Mouse (Mus musculus) E14TG2a.4 (cell line): ENCODE data around the gene Fastk.

Experiments
- H3K27me3 ChIP-seq: 2 replicates; pipeline ENCODE4 v1.6.1; 2014; ENCODE audit warnings: low read length, control low read depth; ENCODE audit not compliant: insufficient read depth
- H3K36me3 ChIP-seq: 2 replicates; pipeline ENCODE4 v1.6.1; 2014; ENCODE audit warnings: low read length, control low read depth; ENCODE audit not compliant: insufficient read depth
- H3K4me1 ChIP-seq: replicated peaks from 2 replicates; pipeline ENCODE4 v1.6.1; 2014; ENCODE audit warnings: low read depth, low read length, control low read depth
- H3K4me3 ChIP-seq: replicated peaks from 2 replicates; pipeline ENCODE4 v1.5.1; 2014; ENCODE audit warnings: mild to moderate bottlenecking, low read length
- H3K9me3 ChIP-seq: 2 replicates; pipeline ENCODE4 v1.6.1; 2014; ENCODE audit warnings: low read length, control low read depth
- CTCF ChIP-seq: conservative IDR thresholded peaks from 2 replicates; pipeline ENCODE4 v1.5.1; 2014; ENCODE audit warnings: low read length
- NANOG ChIP-seq: IDR thresholded peaks from 2 replicates; pipeline ENCODE4 v1.6.1; 2014; ENCODE audit warnings: borderline replicate concordance, low read length, mixed read lengths
- POU5F1 ChIP-seq: IDR thresholded peaks from 2 replicates; pipeline ENCODE4 v1.6.1; 2014; ENCODE audit warnings: low read length, borderline replicate concordance

Fastk gene

DNA sequence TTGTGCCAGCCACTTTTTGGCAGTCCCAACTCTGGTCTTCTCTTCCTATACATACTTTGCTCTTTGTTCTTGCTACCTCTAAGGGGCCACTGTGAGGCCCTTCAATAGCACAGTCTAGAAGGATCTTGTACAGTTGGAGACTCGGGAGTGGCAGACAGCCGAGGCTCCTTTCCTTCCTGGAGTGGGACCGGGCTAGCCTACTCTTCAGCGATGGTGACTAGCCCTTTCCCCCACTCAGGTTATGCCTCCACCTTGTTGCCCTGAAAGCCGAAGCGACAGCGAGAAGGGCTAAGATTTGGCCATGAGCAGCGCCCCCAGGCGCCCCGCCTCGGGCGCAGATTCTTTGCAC lies 17.8 kb downstream of the Fastk start:
- Histone ChIP-seq H3K9me3 (peaks cover 7% of the 10 kb centered on the region), H3K36me3 (peaks cover 28% of the 10 kb centered on the region), H3K4me3 (peak overlapping the region; percentile 81), H3K27me3 (peaks cover 38% of the 10 kb centered on the region), H3K4me1 (peaks cover 63% of the 10 kb centered on the region)
- TF ChIP-seq POU5F1: no peak
- no peak for TF ChIP-seq NANOG

DNA sequence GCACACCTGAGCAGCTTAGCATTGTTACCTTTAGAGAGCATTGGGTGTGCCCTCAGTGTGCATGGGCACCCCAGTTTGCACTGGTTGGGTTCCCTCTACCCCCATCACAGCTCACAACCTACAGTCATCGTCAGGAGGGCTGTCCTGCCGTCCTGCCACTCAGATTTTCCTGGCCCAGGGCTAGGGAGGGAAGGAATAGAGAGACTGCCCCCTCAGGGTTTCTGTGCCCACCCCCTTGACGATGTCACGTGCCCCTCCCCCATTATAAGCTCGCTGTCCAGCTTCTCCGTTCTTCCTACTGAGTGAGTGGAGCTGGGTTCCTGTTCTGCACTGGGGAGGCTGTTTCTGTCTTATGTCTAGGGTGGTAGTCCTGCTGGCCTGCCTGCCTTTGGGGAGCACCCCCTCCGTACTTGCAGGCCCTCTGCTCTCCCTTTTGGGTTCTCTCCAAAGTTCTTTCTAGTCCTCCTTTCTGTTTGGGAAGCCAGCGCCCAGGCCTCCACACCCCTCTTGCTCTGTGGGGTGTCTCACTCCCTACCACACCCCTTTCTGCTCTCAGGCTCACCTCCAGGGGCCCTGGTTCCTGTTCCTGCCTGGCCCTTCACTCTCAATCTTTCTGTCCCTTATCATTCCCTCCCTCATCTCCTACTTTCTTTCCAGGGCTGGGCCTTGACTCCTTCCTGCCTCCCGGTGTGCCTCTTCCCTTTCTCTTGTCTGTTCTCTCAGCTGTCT lies 18.4 kb downstream of the Fastk start:
- Histone ChIP-seq H3K36me3 (peaks cover 26% of the 10 kb centered on the region), H3K9me3 (peaks cover 7% of the 10 kb centered on the region), H3K4me1 (peaks cover 63% of the 10 kb centered on the region), H3K4me3 (peak overlapping the region; percentile 81), H3K27me3 (peaks cover 38% of the 10 kb centered on the region)
- TF ChIP-seq NANOG (no peak), POU5F1 (no peak), CTCF (no peak)

DNA sequence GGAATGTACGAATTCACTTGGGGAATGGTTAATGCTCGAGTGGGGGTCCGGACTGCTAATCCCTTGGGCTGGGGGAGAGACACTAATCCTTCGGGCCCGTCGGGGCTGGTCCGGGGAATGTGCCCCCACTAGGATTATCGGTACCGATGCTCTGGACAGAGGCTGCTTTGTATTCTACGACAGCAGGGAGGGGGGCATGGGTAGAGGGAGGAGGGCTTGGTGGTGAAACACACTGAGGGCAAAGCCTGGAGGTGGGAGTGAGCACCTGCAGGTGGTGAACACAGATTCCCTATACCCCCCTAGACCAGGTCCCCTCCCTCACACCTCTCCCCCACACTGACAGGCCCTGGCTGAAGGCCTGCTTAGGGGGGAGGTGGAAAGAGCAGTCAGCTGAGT lies 19.1 kb downstream of the Fastk start:
- Histone ChIP-seq H3K4me1 (peaks cover 63% of the 10 kb centered on the region), H3K4me3 (peak overlapping the region; percentile 81), H3K27me3 (peaks cover 38% of the 10 kb centered on the region), H3K9me3 (peaks cover 7% of the 10 kb centered on the region), H3K36me3 (peaks cover 26% of the 10 kb centered on the region)
- TF ChIP-seq NANOG (no peak), POU5F1 (no peak), CTCF (no peak)

DNA sequence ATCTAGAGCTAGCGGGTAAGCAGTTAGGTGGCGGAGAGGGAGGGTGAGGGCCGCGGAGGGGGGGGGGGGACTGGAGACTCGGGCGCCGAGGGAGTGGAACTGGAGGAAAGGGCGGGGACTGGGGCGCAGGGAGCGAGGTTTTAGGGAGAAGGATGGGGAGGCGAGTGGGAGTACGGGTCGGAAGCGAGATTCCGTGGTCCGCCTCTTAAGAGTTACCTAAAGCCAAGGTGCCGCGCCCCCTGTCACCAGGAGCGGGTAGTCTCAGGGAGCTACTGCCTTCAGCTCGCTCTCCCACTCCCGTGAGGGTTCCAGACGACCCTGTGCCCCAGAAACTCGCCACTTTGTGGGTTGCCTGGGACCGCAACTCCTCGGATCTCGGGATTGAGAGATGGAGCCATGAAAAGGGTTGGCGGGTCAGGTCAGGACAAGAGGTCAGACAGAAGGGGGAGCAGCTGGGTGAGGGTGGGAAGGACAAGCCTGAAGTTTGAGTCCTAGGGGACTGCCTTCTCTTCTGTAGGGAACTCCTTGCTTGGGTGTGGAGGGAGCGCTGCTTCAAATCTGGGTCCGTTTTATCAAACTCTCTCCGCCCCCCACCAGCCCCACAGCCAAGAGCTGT lies 19.6 kb downstream of the Fastk start:
- Histone ChIP-seq H3K9me3 (peaks cover 7% of the 10 kb centered on the region), H3K4me1 (peaks cover 63% of the 10 kb centered on the region), H3K36me3 (peaks cover 26% of the 10 kb centered on the region), H3K4me3 (peak overlapping the region; percentile 81), H3K27me3 (peaks cover 38% of the 10 kb centered on the region)
- TF ChIP-seq CTCF (no peak), POU5F1 (no peak), NANOG (no peak)

DNA sequence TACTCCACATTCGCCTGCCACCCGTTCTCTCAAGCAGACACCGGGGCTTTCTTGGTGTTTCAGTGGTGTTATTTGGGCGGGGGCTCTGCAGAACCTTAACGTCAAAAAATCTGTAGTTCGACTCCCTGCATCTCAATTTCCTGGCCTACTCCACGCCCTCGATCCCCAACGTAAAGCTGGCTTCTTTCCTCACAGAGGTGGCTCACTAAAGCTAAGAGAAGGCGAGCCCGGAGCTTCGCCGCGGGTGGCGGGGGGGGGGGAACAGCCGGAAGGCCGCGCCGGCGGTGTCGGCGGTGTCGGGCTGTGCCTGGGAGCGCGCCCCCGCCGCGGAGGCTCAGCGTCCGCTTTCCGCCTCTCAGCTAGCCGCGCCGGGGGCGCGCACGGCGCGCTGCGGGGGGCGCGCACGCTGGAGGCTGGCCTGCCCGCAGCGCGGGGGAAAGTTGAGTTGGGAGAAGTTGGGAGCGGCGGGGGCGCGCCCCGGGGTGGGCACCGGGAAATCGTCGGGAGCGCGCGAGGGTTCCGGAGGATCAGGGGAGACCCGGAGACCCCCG lies 20.2 kb downstream of the Fastk start:
- Histone ChIP-seq H3K4me3 (peak overlapping the region; percentile 81), H3K4me1 (peaks cover 63% of the 10 kb centered on the region), H3K27me3 (peaks cover 38% of the 10 kb centered on the region), H3K36me3 (peaks cover 26% of the 10 kb centered on the region), H3K9me3 (peaks cover 7% of the 10 kb centered on the region)
- no peak for TF ChIP-seq CTCF
- no peak for TF ChIP-seq POU5F1
- TF ChIP-seq NANOG: no peak

DNA sequence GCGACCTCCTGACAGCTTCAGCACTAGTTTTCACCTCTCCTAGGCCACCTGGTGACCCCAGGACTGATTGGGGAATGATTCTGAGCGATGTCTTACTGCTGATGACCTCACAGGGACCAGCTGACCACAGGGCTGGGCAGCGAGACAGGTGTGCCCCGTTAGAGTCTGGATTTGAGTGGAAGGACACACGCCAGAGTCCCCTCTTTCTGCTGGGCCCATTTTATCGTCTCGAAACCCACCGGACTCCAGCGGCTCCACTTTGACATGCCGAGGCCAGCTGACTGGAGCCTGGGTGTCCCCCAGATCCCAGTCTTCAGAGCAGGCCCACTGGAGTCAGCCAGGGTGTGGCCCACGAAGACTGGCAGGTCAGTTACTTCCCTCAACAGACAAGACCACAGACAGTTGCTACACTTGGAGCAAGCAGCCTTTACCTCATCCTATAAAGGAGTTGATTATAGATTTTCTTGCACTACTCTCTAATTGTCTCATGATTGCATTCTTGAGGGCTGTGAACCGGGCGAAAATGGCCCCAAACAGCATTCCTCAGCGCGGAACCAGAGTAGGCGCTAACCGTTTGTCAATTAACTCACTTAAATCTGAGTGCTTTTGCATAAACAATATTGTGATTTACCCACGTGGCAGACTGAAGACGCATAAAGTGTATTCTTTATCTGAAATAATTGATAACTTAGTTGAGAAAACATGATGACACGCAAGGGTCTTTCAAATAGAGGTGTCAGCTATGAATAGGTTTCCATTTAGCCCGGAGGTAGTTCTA lies 20.9 kb downstream of the Fastk start:
- Histone ChIP-seq H3K9me3 (peaks cover 7% of the 10 kb centered on the region), H3K4me1 (peaks cover 58% of the 10 kb centered on the region), H3K4me3 (peak overlapping the region; percentile 81), H3K36me3 (peaks cover 28% of the 10 kb centered on the region), H3K27me3 (peaks cover 38% of the 10 kb centered on the region)
- TF ChIP-seq CTCF (no peak), NANOG (no peak), POU5F1 (no peak)

DNA sequence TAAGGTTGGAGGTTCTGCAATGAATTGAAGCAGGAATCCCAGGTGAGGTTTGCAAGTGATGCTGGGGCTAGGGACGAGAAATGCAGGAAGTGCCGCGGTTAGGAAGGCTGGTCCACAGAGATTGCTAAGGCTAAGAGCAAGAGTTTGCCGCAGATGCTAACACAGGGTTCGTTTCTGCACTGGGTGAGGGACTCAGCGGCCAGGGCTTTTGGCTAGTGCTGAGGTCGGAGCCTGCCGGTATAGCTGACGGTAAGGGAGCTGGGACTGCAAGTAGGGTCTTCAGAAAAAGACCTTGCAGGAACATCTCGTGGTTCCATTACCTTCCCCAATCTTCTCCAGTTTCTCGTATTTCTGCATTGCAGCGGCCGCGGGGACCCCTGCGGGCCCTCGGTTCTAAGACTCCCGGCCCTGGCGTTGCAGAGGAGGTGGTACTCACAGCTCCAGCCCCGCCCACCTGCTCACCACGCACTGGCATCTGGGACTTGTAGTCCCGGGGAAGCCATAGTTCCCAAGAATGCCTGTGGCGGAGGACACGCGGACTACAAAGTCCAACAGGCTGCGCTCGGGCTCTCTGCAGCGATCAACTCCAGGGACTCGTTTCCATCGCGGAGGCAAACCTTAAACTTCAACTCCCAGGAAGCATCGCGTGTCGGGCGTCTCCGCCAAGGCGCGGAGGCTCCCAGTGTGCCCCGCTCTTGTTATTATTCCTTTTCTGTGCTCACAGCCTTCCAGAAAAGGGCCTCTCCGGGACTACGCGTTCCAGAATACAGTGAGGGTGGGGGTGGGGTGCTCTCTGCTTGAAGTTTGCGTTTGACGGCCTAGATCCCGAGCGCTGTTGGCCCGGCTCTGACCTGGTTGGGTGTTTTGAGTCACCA lies 21.7 kb downstream of the Fastk start, which contains the start of the genes Cdk5 and Slc4a2:
Gene Cdk5 (minus strand): TSS at position 402 of the 875 bp plus-strand sequence.
Gene Slc4a2 (plus strand): TSS at position 709 of the 875 bp plus-strand sequence.
- peak; percentile 58; the same call in 1 of the 2 replicates for TF ChIP-seq NANOG
- TF ChIP-seq POU5F1: no peak
- Histone ChIP-seq H3K36me3 (peaks cover 37% of the 10 kb centered on the region), H3K27me3 (peaks cover 33% of the 10 kb centered on the region), H3K9me3 (peaks cover 7% of the 10 kb centered on the region), H3K4me3 (peak within 1 kb of the TSS; percentile 81), H3K4me1 (peaks cover 50% of the 10 kb centered on the region)
